Mouse (Mus musculus) urinary bladder, adult 18-20 months (tissue): ENCODE results near the gene Arg1.

Experiments used
- DNase-seq, 2 experiments: peaks; one replicate each; pipeline ENCODE4 v3.0.0; 2022; ENCODE audit warnings: low spot score in 2 of 2, mixed read lengths in 2 of 2

Arg1 gene

DNA sequence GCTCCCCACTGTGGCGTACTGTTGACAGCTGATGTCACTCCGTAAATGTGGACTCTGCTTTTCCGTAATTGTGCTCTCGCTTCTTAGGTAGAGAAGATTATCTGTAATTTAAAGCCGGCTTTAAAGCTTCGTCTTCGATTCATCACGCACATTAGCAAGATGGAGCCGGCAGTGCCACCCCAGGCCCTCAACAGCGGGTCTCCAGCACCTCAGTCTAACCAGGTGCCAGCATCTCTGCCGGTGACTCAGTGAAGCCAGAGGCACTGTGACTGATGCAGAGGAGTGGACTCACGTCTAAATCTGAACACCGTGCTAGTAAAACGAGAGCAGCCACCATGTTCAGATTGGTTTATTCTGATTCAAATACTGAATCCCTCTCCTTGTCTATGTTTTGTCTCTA lies 14.7 kb downstream of the Arg1 start:
- no peak for DNase-seq

DNA sequence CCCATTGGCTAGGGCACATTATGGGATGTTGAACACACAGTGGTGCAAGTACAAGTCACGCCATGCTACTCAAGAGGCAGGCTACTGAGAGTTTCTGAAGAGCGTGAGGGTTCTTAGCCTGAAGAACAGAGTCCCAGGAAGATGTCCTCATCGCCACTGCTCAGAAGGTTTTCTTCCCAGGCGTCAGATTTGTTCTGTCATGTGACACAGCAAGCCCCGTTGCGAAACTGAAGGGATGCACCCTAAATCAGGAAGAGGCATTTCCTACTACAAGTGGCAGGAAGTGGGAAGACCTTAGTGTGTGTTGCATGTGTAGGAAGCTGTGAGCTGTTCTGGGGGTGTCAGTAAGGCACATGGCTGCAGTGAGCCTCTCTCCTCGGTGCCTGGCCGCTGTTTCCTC lies 16.1 kb downstream of the Arg1 start:
- DNase-seq = no peak

DNA sequence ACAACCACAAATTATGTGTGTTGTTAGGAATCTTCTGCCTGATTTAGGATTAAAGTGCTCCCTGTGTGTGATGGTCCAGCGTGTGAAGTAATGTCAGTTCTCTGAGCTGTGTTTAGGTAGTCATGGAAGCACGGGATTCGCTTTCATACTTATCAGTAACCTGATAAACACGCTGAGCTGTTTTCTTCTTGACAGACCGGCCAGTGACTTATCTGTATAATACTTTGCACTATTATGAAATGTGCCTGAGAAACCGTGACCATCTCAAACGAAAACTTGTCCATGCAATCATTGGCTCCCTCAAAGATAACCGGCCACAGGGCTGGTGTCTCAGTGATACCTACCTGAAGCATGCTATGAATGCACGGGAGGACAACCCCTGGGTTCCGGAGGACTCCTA lies 21.7 kb downstream of the Arg1 start:
- DNase-seq = no peak

DNA sequence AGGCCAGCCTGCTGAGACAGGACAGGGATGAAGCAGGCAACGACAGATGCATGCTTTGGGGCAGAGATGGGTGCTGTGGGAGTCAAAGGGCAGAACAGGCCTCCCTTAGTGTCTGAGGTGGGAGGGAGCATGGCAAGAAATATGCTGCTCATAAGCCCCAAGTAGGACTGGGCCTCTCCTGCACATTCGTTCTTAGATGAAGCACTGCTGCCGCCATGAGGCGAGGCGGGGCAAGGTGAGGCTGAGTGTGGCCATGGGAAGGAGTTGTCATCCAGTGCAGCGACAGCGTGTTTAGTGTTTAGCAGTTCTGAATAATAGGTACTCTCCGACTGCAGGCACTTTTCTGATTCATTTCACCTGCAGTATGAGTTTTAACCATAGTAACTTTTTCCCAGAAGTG lies 31.4 kb downstream of the Arg1 start:
- peak; percentile 6 to 34 for DNase-seq

DNA sequence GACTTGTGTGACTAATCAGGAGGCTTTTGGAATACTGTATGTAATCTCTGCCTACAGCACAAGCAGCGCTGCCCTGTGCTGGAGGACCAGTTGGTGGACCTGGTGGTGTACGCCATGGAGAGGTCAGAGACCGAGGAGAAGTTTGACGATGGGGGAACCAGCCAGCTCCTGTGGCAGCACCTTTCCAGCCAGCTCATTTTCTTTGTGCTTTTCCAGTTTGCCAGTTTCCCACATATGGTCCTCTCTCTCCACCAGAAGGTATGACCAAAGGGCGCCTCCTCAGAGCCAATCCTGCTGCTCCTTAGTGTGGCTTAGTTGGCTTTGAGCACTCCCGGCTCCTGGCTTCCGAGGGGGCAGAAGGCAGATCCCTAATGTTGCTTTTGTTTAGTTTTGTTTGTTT lies 38.9 kb downstream of the Arg1 start:
- no peak for DNase-seq

DNA sequence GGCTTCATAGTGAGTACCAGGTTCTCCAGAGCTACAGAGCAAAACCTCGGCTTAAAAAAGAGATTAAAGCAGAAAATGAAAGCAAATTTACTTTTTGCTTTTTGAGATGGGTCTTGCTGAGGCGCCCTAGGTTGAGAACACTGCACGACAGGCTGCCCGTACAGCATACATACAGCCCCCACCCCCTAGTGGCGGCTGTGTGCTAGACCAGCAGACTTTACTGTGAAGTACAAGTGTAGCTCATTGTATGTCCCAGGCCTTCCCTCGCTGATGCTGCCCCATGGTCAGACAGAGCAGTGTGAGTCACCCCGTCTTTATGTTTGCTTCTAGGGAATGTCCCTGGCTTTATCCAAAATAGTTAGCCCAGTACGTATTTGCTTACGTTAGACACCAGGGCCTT lies 41.3 kb downstream of the Arg1 start:
- DNase-seq = no peak

DNA sequence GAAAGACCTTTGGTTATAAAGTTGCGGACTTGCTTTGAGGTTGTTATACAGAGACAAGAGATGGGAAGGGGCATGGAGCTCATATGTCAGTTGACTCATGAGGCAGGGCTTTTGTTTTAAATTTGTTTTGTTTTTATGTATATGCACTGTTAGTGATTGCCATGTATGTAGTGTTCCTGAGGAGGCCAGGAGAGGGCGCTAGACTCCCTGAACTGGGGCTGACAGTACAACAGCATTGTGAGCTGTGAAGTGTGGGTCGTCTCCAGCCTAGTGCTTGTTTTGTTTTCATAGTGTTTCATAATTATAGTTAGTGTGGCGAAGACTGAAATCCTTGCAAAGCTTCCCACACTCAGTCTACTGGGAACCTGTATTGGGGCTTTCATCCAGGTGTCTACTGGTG lies 53.7 kb downstream of the Arg1 start:
- no peak for DNase-seq

DNA sequence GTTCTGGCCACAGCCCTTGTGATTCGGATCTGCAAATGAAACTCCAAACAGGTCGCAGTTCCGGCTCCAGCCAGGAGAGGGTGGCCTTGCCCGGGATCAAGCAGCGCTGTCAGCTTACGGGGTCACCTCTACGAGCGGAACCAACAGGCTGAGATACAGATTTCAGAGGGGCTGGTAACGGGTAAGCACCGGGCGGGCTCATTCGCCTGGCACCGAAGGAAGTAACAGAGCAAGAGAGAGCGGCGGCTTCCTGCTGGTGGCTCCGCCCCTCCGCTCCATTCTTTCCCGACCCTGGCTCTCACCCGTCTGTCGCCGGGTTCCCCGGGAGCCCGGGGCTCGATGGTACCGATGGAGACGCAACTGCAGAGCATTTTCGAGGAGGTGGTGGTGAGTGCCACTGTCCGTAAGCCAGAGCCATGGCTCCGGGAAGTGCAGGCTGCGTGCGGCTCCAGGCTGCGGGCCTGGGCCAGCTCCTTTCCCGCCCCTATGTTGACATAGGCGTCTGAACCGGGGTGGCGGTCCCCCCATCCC lies 57.5 kb downstream of the Arg1 start, which contains the start of gene Med23:
TSS of gene Med23 (plus strand) at position 227 of the 531 bp plus-strand sequence.
- DNase-seq = peak; percentile 96 to 98
